Mouse (Mus musculus) midbrain, embryonic 11.5 days (tissue): Measurements from ENCODE around the gene Rbm38. TPM values are rescaled to one million over a fixed set of nuclear protein-coding genes. Genes with fewer than 3 reads are reported as not detected.

Experiments
- ATAC-seq: fragments of 200-750 bp; cut with Nextera tagmentation; 2 replicates; pipeline ENCODE4 v1.8.0; 2017; ENCODE audit warnings: moderate TSS enrichment, moderate library complexity; ENCODE audit not compliant: low FRiP score
- DNase-seq: peaks from one replicate; pipeline ENCODE4 v3.0.0; 2015; ENCODE audit warnings: low spot score; ENCODE audit errors: missing footprints
- H3K27ac ChIP-seq: fragments of 300-500 bp; sonication (generic); 2 replicates; pipeline ENCODE4 v1.5.1; 2014; ENCODE audit warnings: low read depth, low read length
- H3K27me3 ChIP-seq: fragments of 300-500 bp; sonication (generic); 2 replicates; pipeline ENCODE4 v1.6.1; 2014; ENCODE audit warnings: mild to moderate bottlenecking, low read length, moderate library complexity, mixed read lengths; ENCODE audit not compliant: control insufficient read depth, insufficient read depth
- H3K36me3 ChIP-seq: fragments of 300-500 bp; sonication (generic); 2 replicates; pipeline ENCODE4 v1.6.1; 2014; ENCODE audit warnings: mild to moderate bottlenecking, low read length, moderate library complexity, mixed read lengths; ENCODE audit not compliant: control insufficient read depth, insufficient read depth
- H3K4me1 ChIP-seq: fragments of 300-500 bp; sonication (generic); 2 replicates; pipeline ENCODE4 v1.6.1; 2014; ENCODE audit warnings: low read length; ENCODE audit not compliant: control insufficient read depth, insufficient read depth
- H3K4me2 ChIP-seq: fragments of 300-500 bp; sonication (generic); 2 replicates; pipeline ENCODE4 v1.6.1; 2014; ENCODE audit warnings: mild to moderate bottlenecking, moderate library complexity
- H3K4me3 ChIP-seq: fragments of 300-500 bp; sonication (generic); 2 replicates; pipeline ENCODE4 v1.5.1; 2014; ENCODE audit warnings: low read depth, low read length
- H3K9ac ChIP-seq: fragments of 300-500 bp; sonication (generic); 2 replicates; pipeline ENCODE4 v1.6.1; 2014; ENCODE audit warnings: low read length
- H3K9me3 ChIP-seq: fragments of 300-500 bp; sonication (generic); 2 replicates; pipeline ENCODE4 v1.6.1; 2016; ENCODE audit warnings: low read length; ENCODE audit not compliant: control insufficient read depth
- WGBS: fragments of 180-500 bp; shearing (Covaris S2); extraction: QIAGEN DNeasy Blood & Tissue Kit; methylation state at CpG from one replicate; pipeline ENCODE4 v1.1.7; 2014; 5-methylcytosine and 5-hydroxymethylcytosine counted together
- polyA plus RNA-seq: library from polyadenylated mRNA; unstranded; fragments of >200 nt; fragmentation: Nextera tagmentation; extraction: Ambion mirVana; gene quantifications from 2 replicates; pipeline ENCODE4 v1.2.1, GENCODE M21; 2014

Gene Rbm38
- polyA plus RNA-seq, 1 experiment from 2014 or later = 77.3 TPM

GRCm38 (mm10) chr2:173047471-173047870 is 27.2 kb downstream of the Rbm38 start:
- DNase-seq (peak; percentile 47), ATAC-seq (no peak)
- Histone ChIP-seq H3K4me3 (no peak overlapping the region), H3K4me1 (peaks cover 12% of the 10 kb centered on the region; the same call in 1 of the 2 replicates), H3K36me3 (no peaks in the 10 kb centered on the region), H3K27ac (no peak overlapping the region), H3K9me3 (no peaks in the 10 kb centered on the region), H3K4me2 (no peak overlapping the region), H3K27me3 (no peaks in the 10 kb centered on the region), H3K9ac (no peak overlapping the region)
- 40% methylated on average over 5 of the region's 5 CpGs for WGBS

- no peak overlapping the region for H3K4me2 ChIP-seq
- peaks cover 12% of the 10 kb centered on the region; the same call in 1 of the 2 replicates for H3K4me1 ChIP-seq
- no peaks in the 10 kb centered on the region for H3K36me3 ChIP-seq
- H3K27me3 ChIP-seq = no peaks in the 10 kb centered on the region
- no peaks in the 10 kb centered on the region for H3K9me3 ChIP-seq
- DNase-seq (peak; percentile 67), ATAC-seq (no peak)
- H3K9ac ChIP-seq = no peak overlapping the region
- no peak overlapping the region for H3K4me3 ChIP-seq
- no peak overlapping the region for H3K27ac ChIP-seq
- 51% methylated on average over 17 of the region's 17 CpGs for WGBS
Observed at GRCm38 (mm10) chr2:173048041-173048745, 27.9 kb downstream of the Rbm38 start.

DNA sequence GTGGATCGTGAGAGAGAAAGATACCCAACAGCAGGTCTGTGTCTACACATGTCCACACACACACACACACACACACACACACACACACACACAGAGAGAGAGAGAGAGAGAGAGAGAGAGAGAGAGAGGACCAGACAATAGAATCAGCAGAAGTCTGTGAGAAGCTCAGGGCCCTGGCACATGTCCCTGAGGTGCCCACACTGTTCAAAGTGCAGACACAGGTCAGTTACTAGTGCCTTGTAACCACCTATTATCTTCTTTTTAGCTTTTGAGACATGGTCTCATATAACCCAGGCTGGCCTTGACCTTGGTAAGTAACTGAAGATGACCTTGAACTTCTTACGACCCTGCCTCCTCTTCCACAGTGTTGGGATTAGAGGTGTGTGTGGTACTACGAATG is 28.9 kb downstream of the Rbm38 start:
- H3K4me3 ChIP-seq = no peak overlapping the region
- no peaks in the 10 kb centered on the region for H3K27me3 ChIP-seq
- H3K36me3 ChIP-seq = no peaks in the 10 kb centered on the region
- no peak for ATAC-seq
- peaks cover 12% of the 10 kb centered on the region; the same call in 1 of the 2 replicates for H3K4me1 ChIP-seq
- no peak overlapping the region for H3K9ac ChIP-seq
- no peaks in the 10 kb centered on the region for H3K9me3 ChIP-seq
- H3K4me2 ChIP-seq = no peak overlapping the region
- peak; percentile 59 for DNase-seq
- WGBS = 82% methylated on average over 3 of the region's 3 CpGs
- no peak overlapping the region for H3K27ac ChIP-seq

- no peak overlapping the region for H3K27ac ChIP-seq
- 57% methylated on average over 6 of the region's 6 CpGs for WGBS
Observed at GRCm38 (mm10) chr2:173049817-173050216, 29.5 kb downstream of the Rbm38 start.

GRCm38 (mm10) chr2:173050604-173051382 is 30.5 kb downstream of the Rbm38 start:
- H3K27ac ChIP-seq = no peak overlapping the region
- no peak overlapping the region for H3K9ac ChIP-seq
- no peaks in the 10 kb centered on the region for H3K9me3 ChIP-seq
- no peak for DNase-seq
- 27% methylated on average over 8 of the region's 8 CpGs for WGBS
- no peak overlapping the region for H3K4me3 ChIP-seq
- ATAC-seq = peak; percentile 47
- no peak overlapping the region for H3K4me2 ChIP-seq
- no peaks in the 10 kb centered on the region for H3K27me3 ChIP-seq
- H3K36me3 ChIP-seq = no peaks in the 10 kb centered on the region
- H3K4me1 ChIP-seq = peaks cover 12% of the 10 kb centered on the region; the same call in 1 of the 2 replicates

More at GRCm38 (mm10) chr2:173049817-173050216, 29.5 kb downstream of the Rbm38 start:
- no peak overlapping the region for H3K4me2 ChIP-seq
- no peaks in the 10 kb centered on the region for H3K9me3 ChIP-seq
- H3K27me3 ChIP-seq = no peaks in the 10 kb centered on the region
- ATAC-seq (no peak), DNase-seq (peak; percentile 84)
- peaks cover 12% of the 10 kb centered on the region; the same call in 1 of the 2 replicates for H3K4me1 ChIP-seq
- no peak overlapping the region for H3K4me3 ChIP-seq
- H3K9ac ChIP-seq = no peak overlapping the region
- no peaks in the 10 kb centered on the region for H3K36me3 ChIP-seq

DNA sequence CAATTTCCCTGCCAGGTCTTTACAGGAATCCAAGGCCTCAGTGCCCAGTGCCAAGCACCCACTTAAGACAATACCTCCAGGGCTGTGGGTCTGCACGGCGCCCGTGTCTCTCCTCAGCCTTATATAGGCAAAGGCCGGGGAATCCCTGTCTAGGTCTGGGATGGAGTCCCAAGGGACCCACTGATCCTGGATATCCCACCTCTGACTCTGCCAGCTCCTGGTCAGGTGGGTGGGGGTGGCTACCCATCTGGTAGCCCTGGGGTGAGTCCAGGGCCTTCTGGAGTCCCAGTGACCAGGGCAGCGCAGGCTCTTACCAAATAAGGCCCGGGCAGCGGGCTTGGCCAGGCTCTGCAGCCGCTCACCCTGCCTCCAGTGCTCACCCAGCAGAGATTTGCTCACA is 32.6 kb downstream of the Rbm38 start:
- no peak for DNase-seq
- Histone ChIP-seq H3K9me3 (no peaks in the 10 kb centered on the region), H3K4me2 (no peak overlapping the region), H3K4me3 (no peak overlapping the region), H3K4me1 (peaks cover 12% of the 10 kb centered on the region; the same call in 1 of the 2 replicates), H3K9ac (no peak overlapping the region), H3K36me3 (no peaks in the 10 kb centered on the region), H3K27me3 (no peaks in the 10 kb centered on the region), H3K27ac (no peak overlapping the region)
- ATAC-seq = no peak
- 93% methylated on average over 8 of the region's 8 CpGs for WGBS

GRCm38 (mm10) chr2:173053846-173054245 is 33.5 kb downstream of the Rbm38 start:
- Histone ChIP-seq H3K36me3 (no peaks in the 10 kb centered on the region), H3K27ac (no peak overlapping the region), H3K9ac (no peak overlapping the region), H3K4me3 (no peak overlapping the region), H3K27me3 (no peaks in the 10 kb centered on the region), H3K9me3 (no peaks in the 10 kb centered on the region), H3K4me1 (peaks cover 12% of the 10 kb centered on the region; the same call in 1 of the 2 replicates), H3K4me2 (no peak overlapping the region)
- DNase-seq (no peak), ATAC-seq (no peak)
- 83% methylated on average over 6 of the region's 6 CpGs for WGBS

DNA sequence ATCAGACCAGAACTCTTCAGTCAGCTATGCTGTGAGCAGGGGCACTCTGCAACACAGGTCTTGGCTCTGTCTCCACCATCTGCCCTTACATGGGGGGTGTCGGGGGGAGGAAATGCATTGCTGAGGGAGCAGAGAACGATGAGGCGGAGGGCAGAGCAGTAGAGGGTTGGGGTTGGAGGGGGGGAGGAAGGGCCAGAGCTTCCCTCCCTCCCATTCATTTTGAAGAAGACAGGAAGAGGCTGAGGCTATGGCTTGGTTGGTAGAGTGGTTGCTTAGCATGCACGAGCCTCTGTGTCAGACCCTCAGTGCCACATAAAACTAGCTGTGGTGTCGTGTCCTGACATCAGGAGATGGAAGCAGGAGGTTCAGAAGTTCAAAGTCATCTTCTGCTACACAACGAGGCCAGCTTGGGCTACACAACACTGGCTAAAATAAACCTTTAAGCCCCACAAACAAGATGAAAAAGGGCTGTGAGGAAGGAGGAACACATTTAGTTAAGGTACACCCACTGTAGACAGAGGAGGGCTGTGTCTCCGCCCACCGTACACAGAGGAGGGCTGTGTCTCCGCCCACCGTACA is 36.1 kb downstream of the Rbm38 start:
- Histone ChIP-seq H3K4me2 (no peak overlapping the region), H3K27ac (no peak overlapping the region), H3K9ac (no peak overlapping the region), H3K4me1 (no peaks in the 10 kb centered on the region), H3K27me3 (no peaks in the 10 kb centered on the region), H3K9me3 (no peaks in the 10 kb centered on the region), H3K4me3 (no peak overlapping the region), H3K36me3 (no peaks in the 10 kb centered on the region)
- 84% methylated on average over 10 of the region's 10 CpGs for WGBS
- DNase-seq = no peak
- no peak for ATAC-seq

GRCm38 (mm10) chr2:173056882-173057315 is 36.6 kb downstream of the Rbm38 start:
- 80% methylated on average over 11 of the region's 11 CpGs for WGBS
- Histone ChIP-seq H3K4me2 (no peak overlapping the region), H3K4me1 (no peaks in the 10 kb centered on the region), H3K4me3 (no peak overlapping the region), H3K27ac (no peak overlapping the region), H3K9ac (no peak overlapping the region), H3K9me3 (no peaks in the 10 kb centered on the region), H3K36me3 (no peaks in the 10 kb centered on the region), H3K27me3 (no peaks in the 10 kb centered on the region)
- no peak for DNase-seq
- no peak for ATAC-seq
